Mouse (Mus musculus) MEL (cell line): ENCODE measurements around the gene Vps11. TPM values are rescaled to one million over a fixed set of nuclear protein-coding genes. Genes with fewer than 3 reads are reported as not detected.

Experiments used
- DNase-seq: peaks from one replicate; pipeline ENCODE4 v3.0.0; 2011; ENCODE audit warnings: low read depth, low spot score
- H3K27ac ChIP-seq: 2 replicates; pipeline ENCODE4 v1.5.1; 2012; ENCODE audit warnings: low read depth, mild to moderate bottlenecking, control low read depth, low read length, moderate library complexity; ENCODE audit not compliant: control insufficient read depth
- H3K27me3 ChIP-seq, 2 experiments: fragments of 150-350 bp in 1 of 2; sonication (generic) in 1 of 2; 2 replicates each; pipeline ENCODE4 v1.6.1; 2012; ENCODE audit warnings: low read length in 2 of 2, mild to moderate bottlenecking in 2 of 2, improper control_type of control experiment in 1 of 2, moderate library complexity in 1 of 2; ENCODE audit not compliant: insufficient read depth in 2 of 2, control insufficient read depth in 1 of 2
- H3K36me3 ChIP-seq, 2 experiments: 2 replicates each; pipeline ENCODE4 v1.6.1; 2012 to 2014; ENCODE audit warnings: low read length in 2 of 2, improper control_type of control experiment in 1 of 2, inconsistent platforms in 1 of 2, mild to moderate bottlenecking in 1 of 2; ENCODE audit not compliant: insufficient read depth in 2 of 2, control insufficient read depth in 1 of 2
- H3K4me1 ChIP-seq, 2 experiments: fragments of 150-350 bp in 1 of 2; sonication (generic) in 1 of 2; 2 replicates each; pipeline ENCODE4 v1.6.1; 2012; ENCODE audit warnings: low read length in 2 of 2, improper control_type of control experiment in 1 of 2, mild to moderate bottlenecking in 1 of 2; ENCODE audit not compliant: insufficient read depth in 2 of 2, control insufficient read depth in 1 of 2
- H3K4me3 ChIP-seq, 2 experiments: fragments of 150-350 bp in 1 of 2; sonication (generic) in 1 of 2; 2 replicates each; pipeline ENCODE4 v1.5.1; 2012; ENCODE audit warnings: low read depth in 2 of 2, low read length in 2 of 2, mild to moderate bottlenecking in 2 of 2, moderate library complexity in 2 of 2, control low read depth in 1 of 2, improper control_type of control experiment in 1 of 2; ENCODE audit not compliant: control insufficient read depth in 1 of 2, insufficient read depth in 1 of 2
- H3K79me2 ChIP-seq: 2 replicates; pipeline ENCODE4 v1.6.1; 2012; ENCODE audit warnings: mild to moderate bottlenecking, low read length, moderate library complexity; ENCODE audit not compliant: control insufficient read depth, poor library complexity, insufficient read depth
- H3K9ac ChIP-seq: 2 replicates; pipeline ENCODE4 v1.6.1; 2012; ENCODE audit warnings: low read depth, mild to moderate bottlenecking, control low read depth, low read length, moderate library complexity; ENCODE audit not compliant: control insufficient read depth, poor library complexity, severe bottlenecking
- H3K9me3 ChIP-seq: fragments of 150-350 bp; sonication (generic); replicated peaks from 2 replicates; pipeline ENCODE4 v1.6.1; 2012; ENCODE audit warnings: mild to moderate bottlenecking, low read length, improper control_type of control experiment, moderate library complexity; ENCODE audit not compliant: insufficient read depth
- CHD1 ChIP-seq: IDR thresholded peaks from 2 replicates; pipeline ENCODE4 v1.6.1; 2012; ENCODE audit warnings: low read depth, mild to moderate bottlenecking, inconsistent platforms, low read length, improper control_type of control experiment
- CTCF ChIP-seq, 3 experiments: IDR thresholded peaks in 2 of 3; conservative IDR thresholded peaks in 1 of 3; 2 replicates each; pipeline ENCODE4 v1.5.1; 2011 to 2012; ENCODE audit warnings: low read length in 3 of 3, low read depth in 2 of 3, mild to moderate bottlenecking in 2 of 3, improper control_type of control experiment in 1 of 3, inconsistent platforms in 1 of 3, mixed read lengths in 1 of 3, moderate library complexity in 1 of 3; ENCODE audit not compliant: control insufficient read depth in 1 of 3, insufficient read depth in 1 of 3, poor library complexity in 1 of 3, severe bottlenecking in 1 of 3
- E2F4 ChIP-seq: IDR thresholded peaks from 2 replicates; pipeline ENCODE4 v1.6.1; 2011; ENCODE audit warnings: low read depth, low read length, improper control_type of control experiment, borderline replicate concordance
- GATA1 ChIP-seq: IDR thresholded peaks from 2 replicates; pipeline ENCODE4 v1.6.1; 2011; ENCODE audit warnings: low read depth, low read length, improper control_type of control experiment
- HCFC1 ChIP-seq: IDR thresholded peaks from 2 replicates; pipeline ENCODE4 v1.6.1; 2012; ENCODE audit warnings: low read depth, mild to moderate bottlenecking, inconsistent platforms, low read length, improper control_type of control experiment, moderate library complexity
- MXI1 ChIP-seq: IDR thresholded peaks from 2 replicates; pipeline ENCODE4 v1.6.1; 2011; ENCODE audit warnings: mild to moderate bottlenecking, low read depth, low read length, improper control_type of control experiment
- MYB ChIP-seq: IDR thresholded peaks from 2 replicates; pipeline ENCODE4 v1.6.1; 2011; ENCODE audit warnings: mild to moderate bottlenecking, low read depth, low read length, improper control_type of control experiment
- MYC ChIP-seq: IDR thresholded peaks from 2 replicates; pipeline ENCODE4 v1.6.1; 2011; ENCODE audit warnings: low read depth, mild to moderate bottlenecking, low read length, improper control_type of control experiment, moderate library complexity
- NELFE ChIP-seq: IDR thresholded peaks from 2 replicates; pipeline ENCODE4 v1.6.1; 2011; ENCODE audit warnings: low read depth, low read length, improper control_type of control experiment
- NRF1 ChIP-seq: IDR thresholded peaks from 2 replicates; pipeline ENCODE4 v1.6.1; 2014; ENCODE audit warnings: low read depth, mild to moderate bottlenecking, inconsistent platforms, low read length, improper control_type of control experiment, moderate library complexity; ENCODE audit not compliant: poor library complexity, insufficient read depth, severe bottlenecking
- POLR2A ChIP-seq, 2 experiments: IDR thresholded peaks; 2 replicates each; pipeline ENCODE4 v1.6.1; 2011 to 2012; ENCODE audit warnings: low read length in 2 of 2, mild to moderate bottlenecking in 2 of 2, control low read depth in 1 of 2, improper control_type of control experiment in 1 of 2, low read depth in 1 of 2, moderate library complexity in 1 of 2; ENCODE audit not compliant: control insufficient read depth in 1 of 2, insufficient read depth in 1 of 2, poor library complexity in 1 of 2
- POLR2AphosphoS2 ChIP-seq: IDR thresholded peaks from 2 replicates; pipeline ENCODE4 v1.6.1; 2011; ENCODE audit warnings: low read length, improper control_type of control experiment
- RCOR1 ChIP-seq: IDR thresholded peaks from 2 replicates; pipeline ENCODE4 v1.6.1; 2012; ENCODE audit warnings: low read depth, mild to moderate bottlenecking, inconsistent platforms, low read length, improper control_type of control experiment
- SIN3A ChIP-seq: IDR thresholded peaks from 2 replicates; pipeline ENCODE4 v1.6.1; 2012; ENCODE audit warnings: low read length, improper control_type of control experiment, inconsistent platforms
- TAL1 ChIP-seq: IDR thresholded peaks from 2 replicates; pipeline ENCODE4 v1.6.1; 2012; ENCODE audit warnings: mild to moderate bottlenecking, inconsistent platforms, low read length, moderate library complexity, mixed read lengths
- TBP ChIP-seq: IDR thresholded peaks from 2 replicates; pipeline ENCODE4 v1.8.0; 2011; ENCODE audit warnings: low read depth, low read length, improper control_type of control experiment
- TCF12 ChIP-seq: IDR thresholded peaks from 2 replicates; pipeline ENCODE4 v1.6.1; 2014; ENCODE audit warnings: low read depth, mild to moderate bottlenecking, inconsistent platforms, low read length, improper control_type of control experiment, moderate library complexity
- USF1 ChIP-seq: IDR thresholded peaks from 2 replicates; pipeline ENCODE4 v1.6.1; 2014; ENCODE audit warnings: low read depth, mild to moderate bottlenecking, inconsistent platforms, low read length, improper control_type of control experiment, moderate library complexity
- ZMIZ1 ChIP-seq: IDR thresholded peaks from 2 replicates; pipeline ENCODE4 v1.6.1; 2012; ENCODE audit warnings: low read depth, mild to moderate bottlenecking, inconsistent platforms, low read length, improper control_type of control experiment, moderate library complexity
- ZNF384 ChIP-seq: IDR thresholded peaks from 2 replicates; pipeline ENCODE4 v1.6.1; 2012; ENCODE audit warnings: low read depth, mild to moderate bottlenecking, inconsistent platforms, low read length, improper control_type of control experiment
- polyA plus RNA-seq, 2 experiments: library from polyadenylated mRNA; stranded (reverse) in 1 of 2; unstranded in 1 of 2; fragments of >175 nt in 1 of 2; fragments of >200 nt in 1 of 2; gene quantifications; 2 replicates each; pipeline versions ENCODE4 v1.2.1 to v1.2.4; 2012; ENCODE audit warnings: low replicate concordance in 2 of 2, low read depth in 1 of 2; ENCODE audit not compliant: insufficient read length in 2 of 2, insufficient read depth in 1 of 2, missing spikeins in 1 of 2
- total RNA-seq: library from RNA; depleted of rRNA; stranded (reverse); fragments of 300-350 nt; gene quantifications from 2 replicates; pipeline ENCODE4 v1.2.3, GENCODE M21; 2012

Vps11 gene
- total and polyA plus RNA-seq, 3 experiments, result 18.6 to 27.1 TPM; not detected in 1

DNA sequence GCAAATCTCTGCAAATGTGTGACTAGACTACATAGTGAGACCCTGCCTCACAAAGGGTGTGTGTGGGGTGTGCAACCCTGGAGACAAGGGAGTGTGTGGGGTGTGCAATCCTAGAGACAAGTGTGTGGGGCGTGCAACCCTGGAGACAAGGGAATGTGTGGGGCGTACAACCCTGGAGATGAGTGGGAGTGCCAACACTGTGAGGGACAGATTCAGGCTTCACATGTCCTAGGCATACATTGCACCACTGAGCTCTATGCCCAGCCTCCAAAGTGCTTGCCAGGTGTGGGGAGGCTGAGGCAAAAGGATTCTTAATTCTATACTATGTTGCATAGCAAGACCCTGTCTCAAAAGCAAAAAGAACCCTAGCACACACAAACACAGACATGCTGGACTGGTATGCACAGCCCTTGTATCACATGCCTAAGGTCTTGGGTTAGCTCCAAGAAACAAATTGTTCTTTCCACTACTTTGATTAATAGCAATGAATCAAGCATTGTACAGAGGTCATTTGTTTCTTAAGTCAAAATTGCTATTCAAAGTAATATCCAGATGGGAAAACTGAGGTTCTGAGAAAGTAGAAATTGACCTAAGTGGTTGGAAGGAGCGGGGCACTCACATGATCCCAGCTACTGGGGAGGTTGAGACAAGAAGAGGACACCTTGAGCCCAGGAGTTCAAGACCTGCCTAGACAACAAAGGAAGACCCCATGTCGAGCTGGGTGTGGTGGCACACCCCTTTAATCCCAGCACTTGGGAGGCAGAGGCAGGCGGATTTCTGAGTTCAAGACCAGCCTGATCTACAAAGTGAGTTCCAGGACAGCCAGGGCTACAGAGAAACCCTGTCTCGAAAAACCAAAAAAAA lies 15.7 kb downstream of the Vps11 start (continued):
- no peak for TF ChIP-seq CTCF (IDR thresholded peaks at IDR 0.05 in 2 of 3, conservative IDR thresholded peaks at IDR 0.05 in 1 of 3; ENCODE audit: control insufficient read depth in 1 of 3, insufficient read depth in 1 of 3, low read depth in 2 of 3, low read length in 3 of 3, poor library complexity in 1 of 3, severe bottlenecking in 1 of 3)
- TF ChIP-seq, all 39 proteins: peak for 0

GRCm38 (mm10) chr9:44343781-44344421 lies 17.6 kb downstream of the Vps11 start, which contains the start of gene Hmbs:
Hmbs (minus strand) TSS chr9:44344228.
- peak within 1 kb of the TSS; percentile 69 to 71 for H3K4me3 ChIP-seq
- peaks cover 25% of the 10 kb centered on the region for H3K79me2 ChIP-seq
- peak within 1 kb of the TSS; percentile 95 for H3K27ac ChIP-seq
- peaks cover 0 to 27% of the 10 kb centered on the region in 2 experiments; a peak in 2 of 4 replicates for H3K36me3 ChIP-seq
- no peaks in the 10 kb centered on the region for H3K9me3 ChIP-seq
- peak; percentile 95 for DNase-seq
- H3K9ac ChIP-seq, result peak within 1 kb of the TSS; percentile 90
- TF ChIP-seq POLR2AphosphoS2 (peak; percentile 57; the same call in 1 of the 2 replicates), MXI1 (peak; percentile 44; the same call in 1 of the 2 replicates), TBP (peak; percentile 66), CHD1 (no peak), MYC (peak; percentile 78; the same call in 1 of the 2 replicates), ZMIZ1 (peak; percentile 37; the same call in 1 of the 2 replicates), SIN3A (peak; percentile 50), USF1 (0 out of 2 replicates have a peak, but pooled peaks have one; percentile 10), HCFC1 (peak; percentile 78), E2F4 (peak; percentile 94), TCF12 (peak; percentile 29; the same call in 1 of the 2 replicates), POLR2A (IDR thresholded peaks at IDR 0.05; ENCODE audit: control insufficient read depth in 1 of 2, insufficient read depth in 1 of 2, low read depth in 1 of 2, low read length in 2 of 2, poor library complexity in 1 of 2) (peak; percentile 83 to 86; a peak in 3 of 4 replicates), MYB (no peak), NRF1 (peak; percentile 62), TAL1 (no peak), GATA1 (no peak), ZNF384 (peak; percentile 75), NELFE (peak; percentile 85), RCOR1 (no peak)
- H3K27me3 ChIP-seq, result no peaks in the 10 kb centered on the region
- peaks cover 8 to 25% of the 10 kb centered on the region in 2 experiments for H3K4me1 ChIP-seq
